Mouse (Mus musculus): ENCODE results near the gene Prickle1. TPM values are rescaled to one million over a fixed set of nuclear protein-coding genes. Genes with fewer than 3 reads are reported as not detected.

Gene Prickle1
- polyA plus RNA-seq, 1 experiment from 2014 or later = 61.5 TPM

DNA sequence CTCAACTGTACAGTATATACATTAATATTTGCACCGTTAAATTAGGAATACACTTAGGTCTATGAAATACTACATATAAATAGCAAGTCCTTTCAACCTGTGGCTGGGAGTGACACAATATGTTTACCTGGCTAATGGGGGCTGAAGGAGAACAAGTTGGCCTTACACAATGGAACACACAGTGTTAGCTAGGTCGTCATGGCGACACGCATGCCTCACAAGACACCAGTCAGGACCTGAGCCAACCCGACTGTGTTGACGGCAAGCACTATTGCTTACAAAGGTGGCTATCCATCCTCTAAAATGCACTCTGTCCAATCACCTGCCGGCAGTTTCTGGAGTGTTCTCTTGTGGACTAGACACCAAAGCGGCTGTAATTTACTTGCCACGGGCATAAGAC is 95.8 kb downstream of the Prickle1 start:
- no peak overlapping the region for H3K4me3 ChIP-seq (replicated peaks)
- H3K9me3 ChIP-seq = no peaks in the 10 kb centered on the region
- H3K4me1 ChIP-seq (replicated peaks) = no peaks in the 10 kb centered on the region
- H3K9ac ChIP-seq (replicated peaks) = no peak overlapping the region
- 88% methylated on average over 9 of the region's 9 CpGs for WGBS
- no peak overlapping the region for H3K27ac ChIP-seq
- no peak overlapping the region for H3K4me2 ChIP-seq
- H3K36me3 ChIP-seq = peaks cover 80% of the 10 kb centered on the region
- ATAC-seq (ENCODE audit: insufficient number of reproducible peaks, insufficient read depth, low FRiP score, low TSS enrichment, low read depth) = no peak
- no peaks in the 10 kb centered on the region for H3K27me3 ChIP-seq

DNA sequence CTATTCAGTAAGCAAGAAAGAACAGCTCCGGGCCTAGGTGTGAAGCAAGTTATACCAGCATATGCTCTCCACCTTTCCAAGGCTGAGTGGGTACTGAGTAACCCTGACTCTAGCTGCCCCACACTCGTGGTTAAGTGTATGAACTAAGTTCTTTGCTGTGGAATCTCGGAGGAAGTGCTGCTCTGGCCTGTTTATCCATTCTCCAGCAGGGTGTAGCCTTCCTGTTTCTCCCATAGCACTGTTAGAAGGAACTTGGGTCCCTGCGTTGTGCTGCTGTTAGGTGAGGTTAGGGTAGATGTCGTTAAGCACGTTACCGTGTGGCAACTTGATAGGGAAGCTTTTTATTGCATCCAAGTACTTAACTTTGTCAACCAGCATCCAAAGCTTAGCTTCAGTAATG is 101.0 kb downstream of the Prickle1 start:
- H3K4me2 ChIP-seq = no peak overlapping the region
- no peak for ATAC-seq (ENCODE audit: insufficient number of reproducible peaks, insufficient read depth, low FRiP score, low TSS enrichment, low read depth)
- 78% methylated on average over 7 of the region's 7 CpGs for WGBS

DNA sequence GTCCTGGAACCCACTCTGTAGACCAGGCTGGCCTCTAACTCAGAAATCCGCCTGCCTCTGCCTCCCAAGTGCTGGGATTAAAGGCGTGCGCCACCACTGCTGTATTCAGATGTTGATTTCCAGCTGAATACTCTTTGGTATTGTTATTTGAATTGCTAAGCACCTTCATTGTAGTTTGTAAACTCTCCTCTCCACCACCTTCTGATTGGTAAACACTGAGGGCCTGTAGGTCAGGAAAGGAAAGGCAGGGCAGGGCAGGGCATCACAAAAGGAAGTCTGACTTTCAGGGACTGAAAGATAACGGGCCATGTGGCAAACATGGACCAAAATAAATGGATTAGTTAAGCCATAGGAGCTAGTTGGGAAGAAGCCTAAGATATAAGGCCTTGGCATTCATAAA is 106.1 kb downstream of the Prickle1 start:
- Histone ChIP-seq H3K9me3 (no peaks in the 10 kb centered on the region), H3K27ac (no peak overlapping the region), H3K4me2 (no peak overlapping the region), H3K4me1 (replicated peaks) (peaks cover 11% of the 10 kb centered on the region), H3K9ac (replicated peaks) (no peak overlapping the region), H3K4me3 (replicated peaks) (no peak overlapping the region), H3K27me3 (no peaks in the 10 kb centered on the region), H3K36me3 (peaks cover 28% of the 10 kb centered on the region; the same call in 1 of the 2 replicates)
- no peak for ATAC-seq (ENCODE audit: insufficient number of reproducible peaks, insufficient read depth, low FRiP score, low TSS enrichment, low read depth)
- 95% methylated on average over 4 of the region's 4 CpGs for WGBS

More for the DNA sequence above, 101.0 kb downstream of the Prickle1 start:
- Histone ChIP-seq H3K9ac (replicated peaks) (no peak overlapping the region), H3K9me3 (no peaks in the 10 kb centered on the region), H3K27me3 (no peaks in the 10 kb centered on the region), H3K4me3 (replicated peaks) (no peak overlapping the region), H3K4me1 (replicated peaks) (no peaks in the 10 kb centered on the region), H3K27ac (no peak overlapping the region), H3K36me3 (peaks cover 46% of the 10 kb centered on the region)

DNA sequence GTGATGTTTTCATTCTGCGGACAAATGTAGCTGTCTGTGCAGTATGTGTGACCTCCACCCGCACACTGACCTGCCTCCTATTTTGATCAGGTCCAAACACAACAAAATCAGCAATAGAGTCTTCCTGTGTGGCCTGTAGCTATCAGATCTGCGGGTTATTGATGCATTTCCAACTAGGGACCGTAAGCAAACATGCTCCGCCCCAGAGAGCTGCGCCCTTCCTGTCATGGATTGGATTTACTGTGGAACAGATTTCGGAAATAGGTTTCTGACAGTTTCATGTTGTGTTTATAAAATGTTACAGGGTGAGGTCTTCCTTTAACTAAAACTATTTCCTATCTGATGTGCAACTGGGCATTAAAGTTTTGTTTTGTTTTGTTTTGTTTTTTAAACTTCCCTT is 109.6 kb downstream of the Prickle1 start:
- Histone ChIP-seq H3K9ac (replicated peaks) (no peak overlapping the region), H3K4me2 (no peak overlapping the region), H3K4me3 (replicated peaks) (no peak overlapping the region), H3K27ac (no peak overlapping the region), H3K27me3 (no peaks in the 10 kb centered on the region), H3K9me3 (no peaks in the 10 kb centered on the region), H3K4me1 (replicated peaks) (peaks cover 11% of the 10 kb centered on the region), H3K36me3 (peaks cover 17% of the 10 kb centered on the region; the same call in 1 of the 2 replicates)
- 83% methylated on average over 7 of the region's 7 CpGs for WGBS
- ATAC-seq (ENCODE audit: insufficient number of reproducible peaks, insufficient read depth, low FRiP score, low TSS enrichment, low read depth) = no peak

DNA sequence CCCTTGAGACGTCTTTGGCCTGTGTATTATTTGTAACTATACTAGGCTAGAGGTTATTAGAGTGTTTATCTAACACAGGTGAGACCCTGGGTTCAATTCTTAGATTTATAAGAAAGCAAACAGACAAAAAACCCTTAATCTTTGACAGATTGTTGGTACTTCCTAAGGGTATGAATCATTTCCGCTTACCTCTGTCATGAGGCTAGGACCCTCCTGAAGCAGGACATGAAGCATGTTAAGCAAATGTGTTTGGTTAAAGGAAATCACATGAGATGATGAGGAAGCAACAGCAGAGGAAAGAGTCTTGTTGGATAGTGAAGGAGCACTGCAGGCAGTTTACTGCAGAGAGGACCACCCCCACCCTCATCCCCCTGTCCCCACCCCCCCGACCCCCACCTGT is 110.4 kb downstream of the Prickle1 start:
- H3K4me1 ChIP-seq (replicated peaks) = peaks cover 11% of the 10 kb centered on the region
- WGBS = 78% methylated on average over 3 of the region's 3 CpGs
- H3K36me3 ChIP-seq = peaks cover 17% of the 10 kb centered on the region; the same call in 1 of the 2 replicates
- no peaks in the 10 kb centered on the region for H3K9me3 ChIP-seq
- H3K27me3 ChIP-seq = no peaks in the 10 kb centered on the region
- H3K4me2 ChIP-seq = no peak overlapping the region
- no peak overlapping the region for H3K4me3 ChIP-seq (replicated peaks)
- no peak overlapping the region for H3K27ac ChIP-seq
- no peak overlapping the region for H3K9ac ChIP-seq (replicated peaks)
- ATAC-seq (ENCODE audit: insufficient number of reproducible peaks, insufficient read depth, low FRiP score, low TSS enrichment, low read depth) = no peak

DNA sequence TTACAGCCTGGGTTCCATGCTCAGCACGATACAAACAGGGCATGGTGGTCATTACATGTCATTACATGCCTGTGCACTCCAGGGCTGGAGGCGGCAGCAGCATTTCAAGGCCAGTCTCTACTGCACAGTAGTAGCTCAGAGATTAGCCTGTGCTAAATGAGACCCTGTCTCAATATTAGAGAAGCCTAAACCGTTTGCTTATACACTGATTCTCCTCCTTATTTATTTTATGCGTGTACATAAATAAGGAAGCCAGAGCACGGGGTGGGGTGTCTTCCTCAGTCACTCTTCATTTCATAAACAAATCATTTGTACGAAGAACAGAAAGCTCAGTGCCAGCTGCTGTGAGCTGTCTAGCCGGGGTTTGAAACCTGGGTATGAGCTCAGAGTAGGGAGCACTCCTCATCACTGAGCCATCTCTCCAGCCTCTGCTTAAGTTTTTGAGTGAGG is 111.4 kb downstream of the Prickle1 start:
- no peak overlapping the region for H3K4me3 ChIP-seq (replicated peaks)
- H3K36me3 ChIP-seq = peaks cover 12% of the 10 kb centered on the region; the same call in 1 of the 2 replicates
- peaks cover 11% of the 10 kb centered on the region for H3K4me1 ChIP-seq (replicated peaks)
- H3K9ac ChIP-seq (replicated peaks) = no peak overlapping the region
- 78% methylated on average over 7 of the region's 7 CpGs for WGBS
- H3K4me2 ChIP-seq = no peak overlapping the region
- no peaks in the 10 kb centered on the region for H3K9me3 ChIP-seq
- no peaks in the 10 kb centered on the region for H3K27me3 ChIP-seq
- no peak for ATAC-seq (ENCODE audit: insufficient number of reproducible peaks, insufficient read depth, low FRiP score, low TSS enrichment, low read depth)
- H3K27ac ChIP-seq = no peak overlapping the region

DNA sequence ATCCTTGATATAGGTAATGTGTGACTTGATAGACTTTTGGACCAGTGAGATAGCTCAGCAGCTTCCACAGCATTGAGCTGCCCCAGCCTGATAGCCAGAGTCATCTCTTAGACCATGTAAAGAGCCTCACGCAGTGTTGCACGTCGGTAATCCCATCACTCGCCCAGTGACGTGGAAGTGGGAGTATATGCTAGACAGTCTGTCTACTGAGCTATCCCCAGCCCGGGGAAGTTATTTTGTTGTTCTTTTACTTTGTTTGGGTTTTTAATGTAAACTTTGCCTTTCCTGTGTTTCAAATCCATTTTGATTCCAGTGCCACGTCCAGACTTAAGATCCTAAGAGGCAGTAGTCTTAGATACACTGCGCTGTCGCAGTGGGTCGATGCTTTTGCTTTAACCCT is 114.6 kb downstream of the Prickle1 start:
- Histone ChIP-seq H3K9me3 (no peaks in the 10 kb centered on the region), H3K9ac (replicated peaks) (no peak overlapping the region), H3K4me1 (replicated peaks) (peaks cover 14% of the 10 kb centered on the region), H3K36me3 (0 out of 2 replicates have a peak, but pooled peaks cover 3% of the 10 kb centered on the region), H3K27me3 (no peaks in the 10 kb centered on the region), H3K27ac (no peak overlapping the region), H3K4me3 (replicated peaks) (no peak overlapping the region), H3K4me2 (no peak overlapping the region)
- 94% methylated on average over 10 of the region's 10 CpGs for WGBS
- ATAC-seq (ENCODE audit: insufficient number of reproducible peaks, insufficient read depth, low FRiP score, low TSS enrichment, low read depth) = no peak

DNA sequence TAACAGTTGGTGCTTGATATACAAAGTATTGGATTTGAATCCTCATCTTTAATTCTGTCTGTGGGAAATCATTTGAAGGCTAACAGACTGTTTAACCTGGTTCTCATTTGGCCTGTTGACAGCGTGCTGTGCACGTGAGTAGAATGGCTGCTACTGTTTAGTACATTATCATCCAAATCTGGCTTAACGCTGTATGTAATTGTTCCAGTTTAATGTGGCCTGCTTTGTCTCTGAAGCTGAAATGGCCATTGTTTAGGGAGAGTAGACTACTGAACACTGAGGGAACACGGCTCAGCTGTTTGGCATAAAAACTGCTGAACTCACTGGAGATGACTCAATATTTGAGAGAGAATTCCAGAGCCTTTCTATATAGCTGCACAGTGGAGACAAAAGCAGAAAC is 116.2 kb downstream of the Prickle1 start:
- Histone ChIP-seq H3K4me1 (replicated peaks) (peaks cover 23% of the 10 kb centered on the region), H3K36me3 (0 out of 2 replicates have a peak, but pooled peaks cover 3% of the 10 kb centered on the region), H3K27me3 (no peaks in the 10 kb centered on the region), H3K27ac (no peak overlapping the region), H3K9ac (replicated peaks) (no peak overlapping the region), H3K4me3 (replicated peaks) (no peak overlapping the region), H3K4me2 (no peak overlapping the region), H3K9me3 (no peaks in the 10 kb centered on the region)
- 77% methylated on average over 4 of the region's 4 CpGs for WGBS
- no peak for ATAC-seq (ENCODE audit: insufficient number of reproducible peaks, insufficient read depth, low FRiP score, low TSS enrichment, low read depth)

DNA sequence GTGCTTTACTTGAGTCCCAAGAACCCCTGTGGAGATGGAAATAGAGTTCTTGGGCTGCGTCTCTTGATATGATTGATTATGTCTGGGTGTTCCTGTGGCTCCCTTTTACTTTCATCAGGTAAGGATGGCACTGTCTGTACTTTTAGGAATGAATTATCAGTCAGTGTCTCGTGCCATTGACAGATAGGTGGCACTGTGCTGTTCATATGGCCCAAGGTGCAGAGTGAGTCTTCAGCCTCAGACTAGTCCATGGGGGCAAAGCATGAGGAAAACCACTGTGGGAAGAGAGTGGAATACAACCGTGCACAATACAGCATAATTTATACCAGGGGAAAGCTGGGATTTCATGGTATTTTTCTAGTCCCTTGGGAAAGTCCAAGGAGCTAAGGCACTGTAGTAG is 117.0 kb downstream of the Prickle1 start:
- no peak for ATAC-seq (ENCODE audit: insufficient number of reproducible peaks, insufficient read depth, low FRiP score, low TSS enrichment, low read depth)
- 0 out of 2 replicates have a peak, but pooled peaks cover 3% of the 10 kb centered on the region for H3K36me3 ChIP-seq
- no peak overlapping the region for H3K9ac ChIP-seq (replicated peaks)
- H3K4me1 ChIP-seq (replicated peaks) = peaks cover 23% of the 10 kb centered on the region
- H3K4me3 ChIP-seq (replicated peaks) = no peak overlapping the region
- no peak overlapping the region for H3K27ac ChIP-seq
- no peaks in the 10 kb centered on the region for H3K27me3 ChIP-seq
- H3K9me3 ChIP-seq = no peaks in the 10 kb centered on the region
- 88% methylated on average over 3 of the region's 3 CpGs for WGBS
- H3K4me2 ChIP-seq = no peak overlapping the region

DNA sequence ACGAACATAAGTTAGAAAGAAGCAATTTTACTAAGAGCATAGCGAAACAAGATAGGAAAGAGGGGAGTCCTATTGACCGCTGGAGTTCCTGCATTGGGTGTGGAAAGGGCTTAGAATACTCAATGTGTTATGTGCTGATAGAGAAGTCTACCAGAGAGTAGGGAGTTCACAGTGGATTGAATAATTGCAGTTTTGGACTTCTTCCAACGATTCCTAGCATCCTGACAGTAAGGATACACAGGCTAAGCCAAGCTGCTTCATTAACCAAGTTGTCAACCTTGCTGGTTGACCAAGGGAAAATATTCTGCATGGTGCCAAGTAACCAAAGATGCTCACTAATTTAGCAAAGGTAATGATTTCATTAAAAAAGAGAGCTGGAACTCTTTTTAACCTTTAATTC is 118.0 kb downstream of the Prickle1 start:
- Histone ChIP-seq H3K4me2 (no peak overlapping the region), H3K36me3 (peaks cover 3% of the 10 kb centered on the region; the same call in 1 of the 2 replicates), H3K4me1 (replicated peaks) (peaks cover 23% of the 10 kb centered on the region), H3K4me3 (replicated peaks) (no peak overlapping the region), H3K27me3 (no peaks in the 10 kb centered on the region), H3K9ac (replicated peaks) (no peak overlapping the region), H3K27ac (no peak overlapping the region), H3K9me3 (no peaks in the 10 kb centered on the region)
- WGBS = 90% methylated on average over 4 of the region's 4 CpGs
- no peak for ATAC-seq (ENCODE audit: insufficient number of reproducible peaks, insufficient read depth, low FRiP score, low TSS enrichment, low read depth)

DNA sequence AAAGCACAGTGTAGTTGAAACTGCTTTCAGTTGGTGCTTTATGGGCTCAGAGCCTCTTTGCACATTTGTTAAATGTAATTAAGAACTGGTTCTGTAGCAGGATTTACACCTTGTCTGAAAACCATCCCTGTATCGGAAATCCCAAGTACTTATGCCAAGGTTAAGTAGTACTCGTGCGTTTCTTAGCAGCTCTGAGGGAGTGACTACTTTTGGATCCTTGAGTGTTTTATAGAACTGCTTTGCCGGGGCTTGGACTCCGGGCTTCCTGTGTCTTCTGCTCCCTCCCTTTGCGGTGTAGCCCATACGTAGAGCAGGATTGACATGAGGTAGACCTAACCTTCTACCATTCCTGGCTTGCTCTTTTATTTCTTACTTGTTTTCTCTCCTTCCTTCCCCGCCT is 120.0 kb downstream of the Prickle1 start:
- H3K27ac ChIP-seq = no peak overlapping the region
- no peaks in the 10 kb centered on the region for H3K27me3 ChIP-seq
- WGBS = 31% methylated on average over 8 of the region's 8 CpGs
- H3K9ac ChIP-seq (replicated peaks) = no peak overlapping the region
- H3K4me2 ChIP-seq = no peak overlapping the region
- peaks cover 32% of the 10 kb centered on the region for H3K4me1 ChIP-seq (replicated peaks)
- no peak for ATAC-seq (ENCODE audit: insufficient number of reproducible peaks, insufficient read depth, low FRiP score, low TSS enrichment, low read depth)
- H3K9me3 ChIP-seq = no peaks in the 10 kb centered on the region
- H3K4me3 ChIP-seq (replicated peaks) = no peak overlapping the region
- H3K36me3 ChIP-seq = peaks cover 3% of the 10 kb centered on the region; the same call in 1 of the 2 replicates

DNA sequence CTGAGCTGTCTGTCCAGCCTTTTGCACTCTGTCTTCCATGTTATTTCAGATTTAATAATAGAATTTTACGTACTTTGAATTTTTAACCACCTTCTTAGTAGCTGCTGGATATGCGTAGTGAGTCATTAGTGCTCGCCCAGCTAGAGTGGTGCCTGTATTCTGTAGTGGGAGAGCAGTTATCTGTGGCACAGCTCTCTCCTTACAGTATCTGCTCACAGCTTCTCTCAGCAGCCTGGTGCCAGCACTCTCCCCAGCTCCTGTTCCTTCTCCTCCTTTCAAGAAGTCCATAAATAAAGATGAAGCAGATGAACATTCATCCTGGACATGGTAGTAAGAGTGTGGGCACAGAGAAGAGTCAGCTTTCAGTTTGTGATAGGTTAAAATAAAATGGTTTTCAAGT is 121.4 kb downstream of the Prickle1 start:
- no peaks in the 10 kb centered on the region for H3K9me3 ChIP-seq
- peaks cover 3% of the 10 kb centered on the region; the same call in 1 of the 2 replicates for H3K36me3 ChIP-seq
- H3K27me3 ChIP-seq = no peaks in the 10 kb centered on the region
- no peak for ATAC-seq (ENCODE audit: insufficient number of reproducible peaks, insufficient read depth, low FRiP score, low TSS enrichment, low read depth)
- 86% methylated on average over 3 of the region's 3 CpGs for WGBS
- no peak overlapping the region for H3K4me2 ChIP-seq
- H3K9ac ChIP-seq (replicated peaks) = no peak overlapping the region
- H3K4me3 ChIP-seq (replicated peaks) = no peak overlapping the region
- peaks cover 32% of the 10 kb centered on the region for H3K4me1 ChIP-seq (replicated peaks)
- no peak overlapping the region for H3K27ac ChIP-seq

All from limb, embryonic 12.5 days (tissue).